Mouse (Mus musculus) megakaryocyte, embryonic 14.5 days (primary cell): ENCODE measurements at regions not wholly inside any gene's neighbourhood (a gene's known extent, or its start where the extent isn't known, plus 50 kb on each side); places are given as distances from the start of the nearest gene placed in this dataset.

ENCODE experiments used
- FLI1 ChIP-seq: IDR thresholded peaks from 2 replicates; pipeline ENCODE4 v1.6.1; 2012; ENCODE audit warnings: low read length, inconsistent platforms, mixed read lengths
- GATA1 ChIP-seq: IDR thresholded peaks from 3 replicates; pipeline ENCODE4 v1.6.1; 2012; ENCODE audit warnings: mixed read lengths, low read length, inconsistent platforms, borderline replicate concordance

DNA sequence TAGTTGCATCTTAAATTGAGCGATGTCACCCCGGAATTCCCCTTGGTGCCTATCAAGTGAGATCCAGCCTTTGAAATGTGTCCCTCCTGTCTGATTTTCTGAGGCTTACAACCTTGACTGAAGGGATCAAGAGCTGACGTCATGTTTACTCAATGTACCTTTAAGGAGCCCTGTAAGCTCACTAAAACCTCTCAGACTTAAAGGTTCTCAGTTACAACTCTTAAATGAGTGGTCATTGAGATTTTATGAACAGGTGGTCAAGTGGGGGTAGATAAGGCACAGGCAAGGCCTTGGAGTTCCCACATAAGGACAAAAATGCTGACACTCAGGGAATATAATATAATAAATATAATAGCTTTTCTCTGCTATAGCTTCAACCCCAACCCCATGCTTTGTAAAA is 392.4 kb downstream of the Gsdmc2 start:
- TF ChIP-seq GATA1 (no peak), FLI1 (no peak)
